Mouse (Mus musculus) fibroblast of lung, adult 2 months (primary cell): ENCODE data around the gene Tsga10.
"Not testable (repeated sequence)": the region's sequence is repeated elsewhere in the genome, so short reads cannot be mapped to it uniquely, and the experiment has no call there.

Experiments used
- DNase-seq: peaks from one replicate; pipeline ENCODE4 v3.0.0-alpha.2; 2011; ENCODE audit warnings: low read depth

Tsga10 gene

GRCm38 (mm10) chr1:37864511-37865400, 1.5 kb downstream of the Tsga10 start:
- DNase-seq, result peak; percentile 98

GRCm38 (mm10) chr1:37850696-37851095, 15.5 kb downstream of the Tsga10 start:
- no peak for DNase-seq

DNA sequence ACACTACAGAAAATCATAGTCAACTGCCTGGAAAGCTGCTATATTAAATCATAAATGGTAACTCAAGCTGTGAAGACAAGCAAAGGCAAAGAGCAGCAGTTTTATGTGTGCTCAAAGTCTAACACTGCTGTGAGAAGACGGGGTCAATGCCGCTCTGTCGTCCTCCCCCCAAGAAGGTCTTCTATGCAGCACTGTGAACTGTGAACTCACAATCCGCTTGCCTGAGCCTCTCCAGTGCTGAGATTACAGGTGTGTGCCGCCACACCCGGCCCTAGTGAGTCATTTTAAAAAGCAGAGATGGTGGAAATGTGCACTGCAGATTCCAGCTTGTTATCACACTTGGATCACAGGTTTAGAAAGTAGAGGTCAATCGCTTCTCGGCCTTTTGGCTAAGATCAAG, 19.4 kb downstream of the Tsga10 start:
- no peak for DNase-seq

DNA sequence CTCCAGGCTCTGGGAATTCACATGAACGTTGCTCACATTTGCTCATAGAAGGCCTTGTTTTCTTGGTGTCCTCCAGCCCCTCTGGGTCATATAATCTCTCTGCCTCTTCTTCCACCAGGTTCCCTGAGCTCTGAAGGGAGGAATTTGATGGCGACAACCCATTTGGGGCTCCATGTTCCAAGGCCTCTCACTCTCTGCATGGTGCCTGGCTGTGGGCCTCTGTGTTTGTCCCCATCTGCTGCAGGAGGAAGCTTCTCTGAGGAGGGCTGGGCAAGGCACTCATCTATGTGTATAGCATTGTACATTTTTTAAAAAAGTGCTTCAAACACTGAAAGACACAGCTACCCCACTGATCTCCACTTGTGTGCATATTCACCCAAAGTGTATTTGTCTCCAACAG, 34.5 kb downstream of the Tsga10 start:
- no peak for DNase-seq

GRCm38 (mm10) chr1:37802291-37802690, 63.9 kb downstream of the Tsga10 start:
- DNase-seq, result not testable (repeated sequence)

DNA sequence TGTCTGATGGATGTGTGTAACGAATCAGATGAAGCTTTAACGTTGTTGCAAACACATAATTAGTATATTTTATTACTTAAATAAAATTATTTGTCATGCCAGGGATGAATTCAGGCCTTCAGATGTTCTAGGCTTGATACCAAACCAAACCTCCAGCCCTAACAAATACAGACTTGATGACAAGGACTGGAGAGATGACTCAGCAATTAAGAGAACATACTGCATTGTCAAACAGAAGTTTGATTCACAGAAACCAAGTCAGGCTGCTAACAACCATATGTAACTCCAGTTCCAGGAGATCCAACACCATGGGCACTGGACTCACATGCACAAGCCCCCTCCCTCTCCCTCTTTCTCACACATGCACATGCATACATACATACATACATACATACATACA, 65.9 kb downstream of the Tsga10 start:
- DNase-seq, result no peak

GRCm38 (mm10) chr1:37799505-37799904, 66.7 kb downstream of the Tsga10 start:
- no peak for DNase-seq

DNA sequence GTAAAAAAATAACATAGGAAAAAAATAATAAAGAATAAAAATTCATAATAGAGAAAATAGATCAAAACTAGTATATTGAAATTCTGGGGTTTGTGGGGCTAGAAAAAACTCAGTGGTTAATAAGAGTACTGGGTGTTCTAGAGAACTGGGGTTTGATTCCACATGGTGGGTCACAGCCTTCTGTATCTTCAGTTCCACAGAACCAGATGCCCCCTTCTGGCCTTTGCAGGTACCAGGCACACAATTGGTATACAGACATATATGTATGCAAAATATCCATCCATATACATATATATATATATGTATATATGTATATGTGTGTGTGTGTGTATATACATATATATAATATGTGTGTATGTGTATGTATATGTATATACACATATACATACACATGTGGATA, 106.8 kb downstream of the Tsga10 start:
- no peak for DNase-seq

- DNase-seq, result no peak
Observed at GRCm38 (mm10) chr1:37744650-37745259, 121.5 kb downstream of the Tsga10 start.

DNA sequence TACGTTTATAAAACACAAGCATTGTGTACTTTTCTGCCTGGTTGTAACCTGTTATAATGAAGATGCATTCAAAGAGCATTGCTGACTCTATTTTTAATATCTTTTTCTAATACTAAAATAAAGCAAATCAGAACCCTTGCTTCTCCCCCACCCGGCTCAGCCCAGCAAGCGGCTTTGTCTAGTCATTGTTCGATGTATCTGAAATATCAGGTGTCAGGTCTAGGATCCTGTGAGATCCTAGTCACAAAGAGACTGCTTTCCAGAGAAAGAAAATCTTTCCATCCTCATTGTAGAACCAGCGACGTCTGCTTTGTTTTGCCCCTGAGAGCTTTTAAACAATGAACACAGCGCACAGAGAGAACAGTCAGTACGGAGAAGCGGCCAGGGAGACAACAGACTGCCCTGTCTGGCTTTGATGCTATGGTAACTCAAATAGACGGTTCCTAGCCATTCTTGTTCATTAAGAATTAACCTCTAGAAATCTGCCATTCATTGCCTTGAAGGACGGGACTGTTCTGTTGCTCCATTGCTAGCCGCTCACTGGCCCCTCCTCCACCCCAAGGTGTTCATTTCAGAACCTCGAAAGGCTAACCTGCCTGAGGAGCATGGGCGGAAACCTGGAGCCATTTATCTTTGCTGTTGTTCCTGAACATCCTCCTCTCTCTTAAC, 123.5 kb downstream of the Tsga10 start:
- no peak for DNase-seq

DNA sequence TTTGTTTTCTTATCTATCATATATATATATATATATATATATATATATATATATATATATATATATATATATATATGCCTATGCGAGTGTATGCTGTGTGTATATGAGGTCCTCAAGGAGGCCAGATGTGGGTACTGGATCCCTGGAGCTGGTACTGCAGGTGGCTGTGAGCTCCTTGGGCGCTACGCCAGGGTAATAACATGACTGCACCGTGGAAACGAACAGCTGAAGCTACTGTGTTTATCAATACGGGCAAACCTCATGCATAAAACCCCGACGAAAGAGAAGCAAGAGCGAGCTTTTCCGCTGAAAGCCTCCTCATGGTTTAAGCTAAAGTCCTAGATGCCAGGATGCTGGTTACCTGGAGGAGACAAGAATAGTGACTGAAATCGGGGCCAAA, 124.1 kb downstream of the Tsga10 start:
- DNase-seq, result no peak

- DNase-seq, result no peak
Observed at GRCm38 (mm10) chr1:37740161-37740802, 125.9 kb downstream of the Tsga10 start.

GRCm38 (mm10) chr1:37738895-37739294, 127.3 kb downstream of the Tsga10 start:
- no peak for DNase-seq

DNA sequence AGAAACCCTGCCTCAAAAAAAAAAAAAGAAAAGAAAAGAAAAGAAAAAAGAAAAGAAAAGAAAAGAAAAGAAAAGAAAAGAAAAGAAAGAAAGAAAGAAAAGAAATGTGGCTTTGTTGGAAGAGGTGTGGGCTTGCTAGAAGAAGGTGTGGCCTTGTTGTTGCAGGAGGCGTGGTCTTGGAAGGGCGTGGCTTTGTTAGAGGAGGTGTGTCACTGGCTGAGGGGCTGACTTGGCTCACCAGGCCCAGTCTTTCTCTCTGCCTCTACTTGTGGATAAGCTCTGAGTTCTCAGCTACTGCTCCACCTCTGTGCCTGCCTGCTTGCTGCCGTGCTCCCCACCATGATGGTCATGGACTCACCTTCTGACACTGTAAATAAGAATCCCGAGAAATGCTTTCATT, 129.2 kb downstream of the Tsga10 start:
- no peak for DNase-seq

DNA sequence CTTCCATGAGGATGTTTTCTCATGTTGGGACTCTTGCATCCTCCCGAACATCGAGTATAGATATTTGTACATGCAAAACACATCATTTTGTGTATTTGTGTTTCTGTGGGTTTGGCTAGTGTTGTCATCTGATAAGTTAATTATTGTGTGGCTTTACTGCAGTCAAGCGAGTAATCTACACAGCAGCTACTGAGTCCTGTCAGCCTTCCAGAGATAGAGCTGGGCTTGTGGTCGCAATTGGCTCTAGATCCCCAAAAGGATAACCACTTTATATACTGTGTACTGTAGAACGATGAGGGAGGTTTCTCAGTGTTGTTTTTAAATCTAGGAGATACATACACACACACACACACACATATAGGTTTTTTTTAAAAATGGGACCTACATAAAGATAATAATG, 130.3 kb downstream of the Tsga10 start:
- DNase-seq, result no peak

DNA sequence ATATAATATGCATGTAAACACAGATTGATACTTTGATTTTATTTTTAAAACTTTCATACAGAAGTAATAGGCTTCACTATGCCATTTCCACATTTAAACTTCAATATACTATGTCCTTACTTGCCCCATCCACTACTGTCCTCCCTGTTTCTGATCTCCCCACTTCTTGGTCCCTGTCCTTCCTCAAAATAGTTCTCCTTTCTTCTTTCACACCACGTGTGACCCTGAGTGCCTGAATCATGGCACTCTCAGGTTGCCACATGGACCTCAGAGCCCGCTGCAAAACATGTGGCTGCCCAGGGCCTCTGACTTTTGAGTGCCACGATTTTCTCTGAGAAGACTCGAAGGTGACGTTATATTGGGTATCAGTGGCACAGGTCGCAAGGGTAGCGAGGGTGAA, 131.4 kb downstream of the Tsga10 start:
- DNase-seq, result no peak

DNA sequence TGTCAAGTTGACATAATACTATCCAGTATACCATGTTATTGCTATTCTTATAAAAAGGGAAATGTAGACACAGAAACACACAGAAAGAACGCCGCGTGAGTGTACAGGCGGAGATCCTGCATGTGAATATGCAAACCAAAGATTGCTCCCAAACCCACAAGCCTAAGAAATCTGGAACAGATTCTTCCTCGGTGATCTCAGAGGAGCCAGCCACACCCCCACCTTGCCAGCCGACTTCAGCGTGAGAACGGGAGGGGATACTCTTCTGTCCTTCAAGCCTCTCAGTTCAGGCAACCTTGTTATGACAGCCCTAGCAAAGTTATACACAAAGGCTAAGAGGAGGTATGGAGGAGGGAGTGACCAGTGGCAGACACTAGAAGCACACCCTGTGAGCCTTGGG, 136.9 kb downstream of the Tsga10 start:
- no peak for DNase-seq

DNA sequence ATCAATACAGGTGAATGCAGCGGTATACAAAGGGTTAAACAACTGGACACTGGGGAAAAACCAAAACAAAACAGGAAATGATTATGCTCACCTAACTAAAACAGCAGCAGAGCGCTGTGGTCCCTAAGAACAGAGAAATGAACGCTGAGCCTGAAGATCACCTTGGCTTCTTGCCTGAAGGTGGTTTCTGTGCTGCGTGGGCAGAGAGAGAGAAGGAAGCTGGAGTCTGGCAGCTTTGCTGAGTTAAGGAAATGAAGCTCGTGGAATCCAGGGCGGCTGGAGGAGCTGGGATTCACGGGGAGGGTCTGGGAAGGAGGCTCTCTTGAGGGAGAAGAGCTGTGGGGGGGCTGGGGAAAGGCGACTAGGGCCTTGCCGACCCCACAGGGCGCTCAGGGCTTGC, 138.2 kb downstream of the Tsga10 start:
- no peak for DNase-seq

DNA sequence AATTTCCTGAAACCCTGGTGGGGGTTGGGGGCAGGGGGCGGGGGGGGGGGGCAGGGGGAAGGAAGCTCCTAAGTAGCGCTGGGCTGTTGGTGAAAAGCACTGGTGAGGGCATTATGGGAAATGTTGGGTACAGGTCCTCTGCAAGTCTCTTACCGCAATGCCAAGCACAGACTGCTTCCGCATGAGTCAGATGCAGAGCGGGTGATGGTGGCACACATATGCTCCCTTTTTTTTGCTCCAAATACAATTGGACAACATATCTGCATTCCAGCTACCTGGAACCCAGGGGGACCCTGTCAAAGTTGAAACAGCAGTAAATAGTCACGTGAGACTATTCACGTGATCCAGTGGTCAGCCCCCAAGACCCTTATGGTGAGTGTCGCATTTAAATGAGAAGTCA, 139.0 kb downstream of the Tsga10 start:
- no peak for DNase-seq

- DNase-seq, result no peak
Observed at GRCm38 (mm10) chr1:37726426-37726825, 139.8 kb downstream of the Tsga10 start.

- no peak for DNase-seq
Observed at GRCm38 (mm10) chr1:37725880-37726279, 140.3 kb downstream of the Tsga10 start.

GRCm38 (mm10) chr1:37721092-37721491, 145.1 kb downstream of the Tsga10 start:
- no peak for DNase-seq
